Mouse (Mus musculus): ENCODE results near the gene Zfp526. TPM values are rescaled to one million over a fixed set of nuclear protein-coding genes. Genes with fewer than 3 reads are reported as not detected.

Zfp526 gene
- polyA plus RNA-seq, 1 experiment = 6.5 TPM

DNA sequence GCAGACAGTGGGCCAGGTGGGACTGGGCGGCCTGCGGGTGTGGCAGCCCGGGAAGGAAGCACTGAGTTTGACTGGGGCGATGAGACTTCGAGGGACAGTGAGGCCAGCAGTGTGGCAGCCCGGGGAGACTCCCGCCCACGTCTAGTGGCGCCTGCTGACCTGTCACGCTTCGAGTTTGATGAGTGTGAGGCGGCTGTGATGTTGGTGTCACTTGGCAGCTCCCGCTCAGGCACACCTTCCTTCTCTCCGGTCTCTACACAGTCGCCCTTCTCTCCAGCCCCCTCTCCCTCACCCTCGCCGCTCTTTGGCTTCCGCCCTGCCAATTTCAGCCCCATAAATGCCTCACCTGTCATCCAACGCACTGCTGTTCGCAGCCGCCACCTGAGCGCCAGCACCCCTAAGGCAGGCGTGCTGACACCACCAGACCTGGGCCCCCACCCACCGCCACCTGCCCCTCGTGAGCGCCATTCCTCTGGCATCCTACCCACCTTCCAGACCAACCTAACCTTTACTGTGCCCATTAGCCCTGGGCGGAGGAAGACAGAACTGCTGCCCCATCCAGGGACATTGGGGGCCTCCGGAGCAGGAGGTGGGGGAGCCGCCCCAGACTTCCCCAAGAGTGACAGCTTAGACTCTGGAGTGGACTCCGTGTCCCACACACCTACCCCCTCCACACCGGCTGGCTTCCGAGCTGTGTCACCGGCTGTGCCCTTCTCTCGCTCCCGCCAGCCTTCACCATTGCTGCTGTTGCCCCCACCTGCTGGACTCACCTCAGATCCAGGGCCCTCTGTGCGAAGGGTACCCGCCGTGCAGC lies 51.4 kb downstream of the Zfp526 start:
- no peak overlapping the region for H3K27ac ChIP-seq (ENCODE audit: insufficient read depth, low read length)

DNA sequence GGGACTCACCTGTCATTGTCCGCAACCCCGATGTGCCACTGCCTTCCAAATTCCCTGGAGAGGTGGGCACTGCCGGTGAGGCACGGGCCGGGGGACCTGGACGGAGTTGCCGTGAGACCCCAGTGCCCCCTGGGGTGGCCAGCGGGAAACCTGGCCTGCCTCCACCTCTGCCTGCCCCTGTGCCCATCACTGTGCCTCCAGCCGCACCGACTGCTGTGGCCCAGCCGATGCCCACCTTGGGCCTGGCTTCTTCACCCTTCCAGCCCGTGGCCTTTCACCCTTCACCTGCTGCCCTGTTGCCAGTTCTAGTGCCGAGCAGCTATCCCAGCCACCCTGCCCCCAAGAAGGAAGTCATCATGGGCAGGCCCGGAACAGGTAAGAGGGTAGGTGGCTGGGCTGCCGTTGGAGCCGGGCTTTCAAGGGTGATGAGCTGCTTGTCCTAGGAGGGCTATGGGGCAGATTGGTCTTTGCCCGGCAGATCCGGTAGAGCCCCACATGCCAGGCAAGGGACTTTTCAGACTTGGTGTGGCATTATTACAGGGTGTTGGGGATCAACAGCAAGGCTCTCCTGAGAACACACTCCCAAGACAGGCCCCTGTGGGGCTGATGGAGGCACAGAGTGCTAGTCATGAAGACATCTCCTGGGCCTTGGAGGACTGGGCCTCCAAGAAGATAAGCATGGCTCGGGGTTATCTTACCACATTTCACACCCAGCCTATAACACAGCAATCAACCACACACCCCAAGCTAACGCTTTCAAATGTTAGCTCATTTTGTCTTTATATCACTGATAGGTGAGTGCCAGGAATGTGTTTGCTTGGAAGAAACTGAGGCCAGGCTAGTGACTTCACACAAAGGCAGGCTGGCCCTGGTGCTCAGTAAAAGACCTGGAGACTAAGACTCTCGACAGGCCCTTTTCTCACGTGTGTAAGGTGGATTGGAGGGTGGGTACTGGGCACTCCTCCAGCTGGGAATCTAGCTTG lies 52.3 kb downstream of the Zfp526 start:
- H3K9ac ChIP-seq (ENCODE audit: low read depth, poor library complexity, severe bottlenecking) = peak overlapping the region; percentile 6; the same call in 1 of the 2 replicates
- peaks cover 11% of the 10 kb centered on the region for H3K4me1 ChIP-seq (ENCODE audit: control insufficient read depth, insufficient read depth, low read length)
- TF ChIP-seq POLR2A (IDR thresholded peaks at IDR 0.05; ENCODE audit: insufficient read depth, low read length) = no peak
- no peak for TF ChIP-seq EP300 (IDR thresholded peaks at IDR 0.05; ENCODE audit: insufficient read depth, low read depth, low read length)
- TF ChIP-seq CTCF (IDR thresholded peaks at IDR 0.05; ENCODE audit: low read depth, low read length) = no peak
- H3K27me3 ChIP-seq (ENCODE audit: control insufficient read depth, insufficient read depth, low read length, poor library complexity, severe bottlenecking) = no peaks in the 10 kb centered on the region
- H3K9me3 ChIP-seq (replicated peaks; ENCODE audit: control insufficient read depth, insufficient read depth, low read length, poor library complexity, severe bottlenecking) = no peaks in the 10 kb centered on the region
- no peak overlapping the region for H3K27ac ChIP-seq (ENCODE audit: insufficient read depth, low read length)
- H3K4me3 ChIP-seq (ENCODE audit: low read depth, low read length) = peak overlapping the region; percentile 11
- no peaks in the 10 kb centered on the region for H3K36me3 ChIP-seq (ENCODE audit: control insufficient read depth, insufficient read depth, low read length, poor library complexity, severe bottlenecking)

More for the DNA sequence above, 51.4 kb downstream of the Zfp526 start:
- TF ChIP-seq CTCF (IDR thresholded peaks at IDR 0.05; ENCODE audit: low read depth, low read length) (no peak), EP300 (IDR thresholded peaks at IDR 0.05; ENCODE audit: insufficient read depth, low read depth, low read length) (no peak), POLR2A (IDR thresholded peaks at IDR 0.05; ENCODE audit: insufficient read depth, low read length) (no peak)
- Histone ChIP-seq H3K9ac (ENCODE audit: low read depth, poor library complexity, severe bottlenecking) (peak overlapping the region; percentile 14; the same call in 1 of the 2 replicates), H3K27me3 (ENCODE audit: control insufficient read depth, insufficient read depth, low read length, poor library complexity, severe bottlenecking) (no peaks in the 10 kb centered on the region), H3K9me3 (replicated peaks; ENCODE audit: control insufficient read depth, insufficient read depth, low read length, poor library complexity, severe bottlenecking) (no peaks in the 10 kb centered on the region), H3K4me1 (ENCODE audit: control insufficient read depth, insufficient read depth, low read length) (peaks cover 10% of the 10 kb centered on the region), H3K36me3 (ENCODE audit: control insufficient read depth, insufficient read depth, low read length, poor library complexity, severe bottlenecking) (no peaks in the 10 kb centered on the region), H3K4me3 (ENCODE audit: low read depth, low read length) (peak overlapping the region; percentile 11)

- Histone ChIP-seq H3K4me3 (ENCODE audit: low read depth, low read length) (no peak overlapping the region), H3K27me3 (ENCODE audit: control insufficient read depth, insufficient read depth, low read length, poor library complexity, severe bottlenecking) (no peaks in the 10 kb centered on the region), H3K36me3 (ENCODE audit: control insufficient read depth, insufficient read depth, low read length, poor library complexity, severe bottlenecking) (no peaks in the 10 kb centered on the region), H3K4me1 (ENCODE audit: control insufficient read depth, insufficient read depth, low read length) (peaks cover 11% of the 10 kb centered on the region), H3K9me3 (replicated peaks; ENCODE audit: control insufficient read depth, insufficient read depth, low read length, poor library complexity, severe bottlenecking) (no peaks in the 10 kb centered on the region), H3K27ac (ENCODE audit: insufficient read depth, low read length) (peak overlapping the region; percentile 78), H3K9ac (ENCODE audit: low read depth, poor library complexity, severe bottlenecking) (0 out of 2 replicates have a peak overlapping the region, but pooled peaks have one; percentile 6)
- TF ChIP-seq EP300 (IDR thresholded peaks at IDR 0.05; ENCODE audit: insufficient read depth, low read depth, low read length) (no peak), CTCF (IDR thresholded peaks at IDR 0.05; ENCODE audit: low read depth, low read length) (no peak), POLR2A (IDR thresholded peaks at IDR 0.05; ENCODE audit: insufficient read depth, low read length) (no peak)
Measured at GRCm38 (mm10) chr7:25274571-25274970, 53.3 kb downstream of the Zfp526 start.

- no peak for TF ChIP-seq POLR2A (IDR thresholded peaks at IDR 0.05; ENCODE audit: insufficient read depth, low read length)
- TF ChIP-seq CTCF (IDR thresholded peaks at IDR 0.05; ENCODE audit: low read depth, low read length) = no peak
- TF ChIP-seq EP300 (IDR thresholded peaks at IDR 0.05; ENCODE audit: insufficient read depth, low read depth, low read length) = no peak
- Histone ChIP-seq H3K9me3 (replicated peaks; ENCODE audit: control insufficient read depth, insufficient read depth, low read length, poor library complexity, severe bottlenecking) (no peaks in the 10 kb centered on the region), H3K27ac (ENCODE audit: insufficient read depth, low read length) (peak overlapping the region; percentile 78), H3K9ac (ENCODE audit: low read depth, poor library complexity, severe bottlenecking) (0 out of 2 replicates have a peak overlapping the region, but pooled peaks have one; percentile 6), H3K27me3 (ENCODE audit: control insufficient read depth, insufficient read depth, low read length, poor library complexity, severe bottlenecking) (no peaks in the 10 kb centered on the region), H3K4me1 (ENCODE audit: control insufficient read depth, insufficient read depth, low read length) (peaks cover 11% of the 10 kb centered on the region), H3K4me3 (ENCODE audit: low read depth, low read length) (no peak overlapping the region), H3K36me3 (ENCODE audit: control insufficient read depth, insufficient read depth, low read length, poor library complexity, severe bottlenecking) (no peaks in the 10 kb centered on the region)
Measured at GRCm38 (mm10) chr7:25274996-25275395, 53.8 kb downstream of the Zfp526 start.

GRCm38 (mm10) chr7:25275555-25276298 lies 54.5 kb downstream of the Zfp526 start:
- peak overlapping the region; percentile 68 for H3K9ac ChIP-seq (ENCODE audit: low read depth, poor library complexity, severe bottlenecking)

More at GRCm38 (mm10) chr7:25275555-25276298, 54.5 kb downstream of the Zfp526 start:
- Histone ChIP-seq H3K4me3 (ENCODE audit: low read depth, low read length) (0 out of 2 replicates have a peak overlapping the region, but pooled peaks have one; percentile 2), H3K27ac (ENCODE audit: insufficient read depth, low read length) (peak overlapping the region; percentile 78), H3K27me3 (ENCODE audit: control insufficient read depth, insufficient read depth, low read length, poor library complexity, severe bottlenecking) (no peaks in the 10 kb centered on the region), H3K36me3 (ENCODE audit: control insufficient read depth, insufficient read depth, low read length, poor library complexity, severe bottlenecking) (no peaks in the 10 kb centered on the region), H3K9me3 (replicated peaks; ENCODE audit: control insufficient read depth, insufficient read depth, low read length, poor library complexity, severe bottlenecking) (no peaks in the 10 kb centered on the region), H3K4me1 (ENCODE audit: control insufficient read depth, insufficient read depth, low read length) (peaks cover 14% of the 10 kb centered on the region)
- TF ChIP-seq EP300 (IDR thresholded peaks at IDR 0.05; ENCODE audit: insufficient read depth, low read depth, low read length) = peak; percentile 97
- TF ChIP-seq POLR2A (IDR thresholded peaks at IDR 0.05; ENCODE audit: insufficient read depth, low read length) = no peak
- TF ChIP-seq CTCF (IDR thresholded peaks at IDR 0.05; ENCODE audit: low read depth, low read length) = no peak

Other genes starting within 250 kb of the Zfp526 start
- gene Rabac1, start 248.7 kb upstream of the Zfp526 start, polyA plus RNA-seq (2011; ENCODE audit: insufficient read depth, insufficient read length, low read depth, missing spikeins) = 84.4 and 97.6 TPM in 2 replicates
- 7.0 and 9.4 TPM in 2 replicates for gene Atp1a3, start 215.5 kb upstream of the Zfp526 start, polyA plus RNA-seq (2011; ENCODE audit: insufficient read depth, insufficient read length, low read depth, missing spikeins)
- gene Grik5, start 149.1 kb upstream of the Zfp526 start, polyA plus RNA-seq (2011; ENCODE audit: insufficient read depth, insufficient read length, low read depth, missing spikeins) = 31.5 and 40.0 TPM in 2 replicates
- gene Zfp574, start 148.9 kb upstream of the Zfp526 start, polyA plus RNA-seq (2011; ENCODE audit: insufficient read depth, insufficient read length, low read depth, missing spikeins) = 13.5 and 14.8 TPM in 2 replicates
- 1.8 and 2.1 TPM in 2 replicates for gene Pou2f2, start 41.7 kb upstream of the Zfp526 start, polyA plus RNA-seq (2011; ENCODE audit: insufficient read depth, insufficient read length, low read depth, missing spikeins)
- gene Dedd2, start 810 bp upstream of the Zfp526 start, polyA plus RNA-seq (2011; ENCODE audit: insufficient read depth, insufficient read length, low read depth, missing spikeins) = 9.6 and 10.2 TPM in 2 replicates
- gene Gsk3a, start 16.4 kb downstream of the Zfp526 start, polyA plus RNA-seq (2011; ENCODE audit: insufficient read depth, insufficient read length, low read depth, missing spikeins) = 77.3 and 84.3 TPM in 2 replicates
- gene Erf, start 29.3 kb downstream of the Zfp526 start, polyA plus RNA-seq (2011; ENCODE audit: insufficient read depth, insufficient read length, low read depth, missing spikeins) = 61.8 and 63.8 TPM in 2 replicates
- gene Cic, start 46.3 kb downstream of the Zfp526 start, polyA plus RNA-seq (2011; ENCODE audit: insufficient read depth, insufficient read length, low read depth, missing spikeins) = 128 and 141 TPM in 2 replicates
- 47.8 and 55.6 TPM in 2 replicates for gene Pafah1b3, start 76.6 kb downstream of the Zfp526 start, polyA plus RNA-seq (2011; ENCODE audit: insufficient read depth, insufficient read length, low read depth, missing spikeins)
- 1.3 and 1.6 TPM in 2 replicates for gene Prr19, start 80.0 kb downstream of the Zfp526 start, polyA plus RNA-seq (2011; ENCODE audit: insufficient read depth, insufficient read length, low read depth, missing spikeins)
- gene Tmem145, start 84.7 kb downstream of the Zfp526 start, polyA plus RNA-seq (2011; ENCODE audit: insufficient read depth, insufficient read length, low read depth, missing spikeins) = 2.0 and 2.5 TPM in 2 replicates
- 22.2 and 25.7 TPM in 2 replicates for gene Megf8, start 95.7 kb downstream of the Zfp526 start, polyA plus RNA-seq (2011; ENCODE audit: insufficient read depth, insufficient read length, low read depth, missing spikeins)
- not detected in 2 replicates for gene Cnfn, start 148.3 kb downstream of the Zfp526 start, polyA plus RNA-seq (2011; ENCODE audit: insufficient read depth, insufficient read length, low read depth, missing spikeins)
- gene Lipe, start 177.3 kb downstream of the Zfp526 start, polyA plus RNA-seq (2011; ENCODE audit: insufficient read depth, insufficient read length, low read depth, missing spikeins) = 18.0 and 18.9 TPM in 2 replicates
- gene Cxcl17, start 191.5 kb downstream of the Zfp526 start, polyA plus RNA-seq (2011; ENCODE audit: insufficient read depth, insufficient read length, low read depth, missing spikeins) = not detected in 2 replicates

Measured in ES-Bruce4 (cell line).